Mouse (Mus musculus): Measurements from ENCODE around the gene Zic5.

DNA sequence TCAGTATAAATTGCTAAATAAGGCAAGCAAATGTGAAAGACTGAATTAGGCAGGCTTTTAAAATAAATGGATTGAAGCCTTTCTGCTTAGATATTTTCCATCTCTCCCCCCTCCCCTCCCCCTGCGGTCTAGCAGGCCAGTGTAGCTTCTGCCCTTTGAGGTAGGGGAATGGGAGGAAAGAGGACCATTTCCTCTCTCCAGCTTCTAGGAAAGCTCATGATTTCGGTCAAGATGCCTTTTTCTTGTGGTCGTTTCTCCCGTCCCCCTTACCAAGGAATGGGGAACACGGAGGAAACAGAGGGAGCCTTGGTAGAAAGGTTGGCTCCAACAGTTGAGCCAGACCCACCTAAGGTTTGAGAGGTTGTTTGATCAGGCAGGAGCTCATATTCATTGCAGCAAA lies 7.2 kb upstream of the Zic5 start:
- no peak for TF ChIP-seq EP300 (IDR thresholded peaks at IDR 0.05)
- no peak for TF ChIP-seq CTCF (IDR thresholded peaks at IDR 0.05)
